Mouse (Mus musculus) ES-E14 (cell line): Measurements from ENCODE around the gene Spata1. TPM values are rescaled to one million over a fixed set of nuclear protein-coding genes. Genes with fewer than 3 reads are reported as not detected.
A peak's percentile ranks its signal among the peaks of the same experiment; 100 is the strongest.

Experiments used
- DNase-seq: peaks from one replicate; pipeline ENCODE4 v3.0.0-alpha.2; 2013; ENCODE audit warnings: low read depth, low spot score
- H3K27ac ChIP-seq: 2 replicates; pipeline ENCODE4 v1.5.1; 2012; ENCODE audit warnings: low read depth, mild to moderate bottlenecking, low read length, moderate library complexity, mixed read lengths; ENCODE audit not compliant: poor library complexity, insufficient read depth, severe bottlenecking
- H3K36me3 ChIP-seq: 2 replicates; pipeline ENCODE4 v1.6.1; 2012; ENCODE audit warnings: mild to moderate bottlenecking, low read length, moderate library complexity, mixed read lengths; ENCODE audit not compliant: control insufficient read depth, poor library complexity, insufficient read depth, severe bottlenecking
- H3K4me1 ChIP-seq, 2 experiments: fragments of 150-350 bp in 1 of 2; sonication (generic) in 1 of 2; 2 replicates each; pipeline ENCODE4 v1.6.1; 2012; ENCODE audit warnings: low read length in 2 of 2, mild to moderate bottlenecking in 1 of 2, mixed read lengths in 1 of 2; ENCODE audit not compliant: control insufficient read depth in 2 of 2, insufficient read depth in 2 of 2, poor library complexity in 1 of 2
- H3K4me3 ChIP-seq, 2 experiments: fragments of 150-350 bp in 1 of 2; sonication (generic) in 1 of 2; 2 replicates each; pipeline ENCODE4 v1.5.1; 2012; ENCODE audit warnings: low read length in 2 of 2, low read depth in 1 of 2, mild to moderate bottlenecking in 1 of 2, mixed read lengths in 1 of 2; ENCODE audit not compliant: insufficient read depth in 1 of 2, poor library complexity in 1 of 2, severe bottlenecking in 1 of 2
- H3K9ac ChIP-seq: 2 replicates; pipeline ENCODE4 v1.6.1; 2012; ENCODE audit warnings: low read depth, mild to moderate bottlenecking, low read length, mixed read lengths; ENCODE audit not compliant: poor library complexity, insufficient read depth, severe bottlenecking
- H3K9me3 ChIP-seq: fragments of 150-350 bp; sonication (generic); 2 replicates; pipeline ENCODE4 v1.6.1; 2012; ENCODE audit warnings: low read depth, mild to moderate bottlenecking, low read length; ENCODE audit not compliant: control insufficient read depth, insufficient read depth
- CHD2 ChIP-seq: IDR thresholded peaks from 2 replicates; pipeline ENCODE4 v1.6.1; 2014; ENCODE audit warnings: mild to moderate bottlenecking, low read depth, low read length, inconsistent platforms
- HCFC1 ChIP-seq: IDR thresholded peaks from 2 replicates; pipeline ENCODE4 v1.6.1; 2012; ENCODE audit warnings: low read length, inconsistent platforms, borderline replicate concordance; ENCODE audit not compliant: insufficient read depth
- MAFK ChIP-seq: IDR thresholded peaks from 2 replicates; pipeline ENCODE4 v1.6.1; 2014; ENCODE audit warnings: mild to moderate bottlenecking, low read depth, low read length, inconsistent platforms; ENCODE audit not compliant: insufficient read depth
- ZC3H11A ChIP-seq: IDR thresholded peaks from 2 replicates; pipeline ENCODE4 v1.6.1; 2012; ENCODE audit warnings: low read depth, mild to moderate bottlenecking, inconsistent platforms, low read length, borderline replicate concordance
- ZNF384 ChIP-seq: IDR thresholded peaks from 2 replicates; pipeline ENCODE4 v1.6.1; 2012; ENCODE audit warnings: low read depth, low read length, inconsistent platforms
- in situ Hi-C, 2 experiments: fragments of 600-800 bp; cut with MboI; formaldehyde crosslinking; loops; one replicate each; pipeline ENCODE4 v1.15.1; 2025; ENCODE audit warnings: low sequenced_read_pairs in 2 of 2, inconsistent platforms in 1 of 2; ENCODE audit not compliant: unreplicated experiment in 2 of 2
- total RNA-seq: library from RNA; depleted of rRNA; stranded (reverse); fragments of 300-350 nt; gene quantifications from 2 replicates; pipeline ENCODE4 v1.2.3, GENCODE M21; 2012; rRNA removed

Gene Spata1
- total RNA-seq: 2.2 and 3.1 TPM in 2 replicates

DNA sequence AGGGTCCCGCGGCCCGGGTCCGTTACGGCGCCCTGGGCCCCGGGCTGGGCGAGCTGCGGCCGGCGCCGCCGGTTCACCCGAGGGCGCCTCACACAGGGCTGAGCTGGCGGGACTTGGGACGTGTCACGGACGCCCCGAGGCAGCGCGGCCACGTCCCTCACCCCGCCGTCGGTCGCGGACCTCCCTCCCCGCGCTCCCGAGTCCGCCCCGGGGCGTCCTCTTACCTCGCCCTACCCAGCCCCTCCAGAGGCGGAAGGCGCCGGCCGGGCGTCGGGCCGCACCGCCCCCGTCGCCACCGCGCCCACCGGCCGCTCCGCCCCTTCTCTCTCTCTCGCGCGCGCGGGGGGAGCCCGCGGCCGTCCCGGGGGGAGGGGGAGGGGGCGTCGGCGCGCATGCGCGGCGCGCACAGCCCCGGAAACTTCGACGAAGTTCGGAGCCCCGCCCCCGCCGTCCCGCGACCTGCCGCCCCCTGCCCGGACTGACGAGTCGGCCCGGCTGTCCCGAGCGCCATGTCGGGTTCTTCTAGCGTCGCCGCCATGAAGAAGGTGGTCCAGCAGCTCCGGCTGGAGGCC is at the start of gene Spata1, which contains the start of gene Gng5:
Gene Spata1 (minus strand): TSS at position 323 of the 572 bp plus-strand sequence.
Gene Gng5 (plus strand): TSS at position 377 of the 572 bp plus-strand sequence.
- H3K4me1 ChIP-seq: peaks cover 0 to 4% of the 10 kb centered on the region in 2 experiments; a peak in 1 of 4 replicates
- peak within 1 kb of the TSS; percentile 97 for H3K9ac ChIP-seq
- H3K36me3 ChIP-seq: peaks cover 3% of the 10 kb centered on the region
- H3K4me3 ChIP-seq: peak within 1 kb of the TSS; percentile 95 to 98
- H3K9me3 ChIP-seq: no peaks in the 10 kb centered on the region
- peak; percentile 49 for DNase-seq
- in situ Hi-C loops: no loop called here
- peak; percentile 67; the same call in 1 of the 2 replicates for TF ChIP-seq HCFC1
- TF ChIP-seq CHD2: no peak
- TF ChIP-seq MAFK: no peak
- no peak for TF ChIP-seq ZNF384
- H3K27ac ChIP-seq: peak within 1 kb of the TSS; percentile 88

DNA sequence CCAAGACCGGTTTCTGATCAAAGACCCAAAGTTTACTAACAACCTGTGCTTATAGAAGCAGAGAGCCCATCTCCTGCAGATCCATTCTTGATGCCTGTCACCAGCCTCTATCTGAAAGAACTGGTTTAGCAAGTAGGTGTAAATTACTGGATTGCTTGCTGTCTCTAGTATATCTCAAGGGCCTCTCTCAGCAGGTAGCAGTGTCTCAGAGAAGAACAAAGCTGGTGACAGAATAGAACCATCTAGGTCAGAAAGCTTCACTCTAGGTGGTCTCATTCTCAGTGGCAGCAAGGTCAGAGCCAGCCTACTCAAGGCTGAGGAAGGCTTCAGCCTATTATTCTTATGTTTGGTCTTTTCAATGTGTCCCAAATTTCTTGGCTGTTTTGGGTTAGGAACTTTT is 44.1 kb upstream of the Spata1 start:
- DNase-seq: no peak
- H3K27ac ChIP-seq: no peak overlapping the region
- H3K4me3 ChIP-seq: no peak overlapping the region
- 0 out of 2 replicates have a peak, but pooled peaks cover 2% of the 10 kb centered on the region for H3K9me3 ChIP-seq
- peaks cover 0 to 5% of the 10 kb centered on the region in 2 experiments; a peak in 1 of 4 replicates for H3K4me1 ChIP-seq
- TF ChIP-seq ZNF384 (no peak), MAFK (no peak), HCFC1 (no peak), CHD2 (no peak), ZC3H11A (no peak)
- H3K9ac ChIP-seq: no peak overlapping the region
- in situ Hi-C loops: no loop called here
- no peaks in the 10 kb centered on the region for H3K36me3 ChIP-seq

DNA sequence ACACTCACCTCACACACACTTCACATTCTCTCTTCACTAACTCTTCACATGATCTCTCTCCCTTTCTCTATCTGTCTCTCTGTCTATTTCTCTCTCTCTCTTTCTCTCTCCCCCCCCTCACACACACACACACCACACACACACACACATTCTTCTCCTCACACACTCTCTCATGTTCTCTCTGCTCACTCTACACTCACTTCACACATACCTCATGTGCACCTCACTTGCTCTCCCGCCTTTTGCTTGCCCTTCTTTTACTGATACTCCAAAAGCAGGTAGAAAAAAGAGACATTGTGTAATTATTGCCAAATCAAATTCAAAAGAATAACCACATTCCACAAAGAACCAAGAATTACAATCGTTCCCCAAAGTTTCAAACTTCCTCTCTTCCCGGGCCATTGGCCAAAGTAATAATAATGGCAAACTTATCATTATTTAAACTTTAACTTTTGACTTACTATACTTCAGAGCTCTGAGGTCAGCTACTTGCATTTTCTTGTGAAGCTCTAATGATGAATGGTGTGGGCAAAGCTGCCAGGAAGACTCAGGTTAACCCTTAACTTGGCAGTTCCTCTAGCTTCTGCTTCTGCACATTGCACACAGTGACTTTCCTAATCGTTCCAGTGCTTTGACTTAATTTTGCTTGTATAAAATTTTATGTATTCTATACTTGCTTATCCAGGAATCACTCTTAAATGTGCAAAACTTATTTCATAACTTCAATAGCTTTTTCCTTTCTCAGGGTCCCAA is 41.1 kb upstream of the Spata1 start:
- Histone ChIP-seq H3K27ac (no peak overlapping the region), H3K9me3 (0 out of 2 replicates have a peak, but pooled peaks cover 2% of the 10 kb centered on the region), H3K4me3 (no peak overlapping the region), H3K36me3 (no peaks in the 10 kb centered on the region), H3K9ac (no peak overlapping the region), H3K4me1 (peaks cover 0 to 7% of the 10 kb centered on the region in 2 experiments; a peak in 2 of 4 replicates)
- TF ChIP-seq HCFC1 (no peak), MAFK (no peak), ZNF384 (no peak), CHD2 (no peak), ZC3H11A (no peak)
- in situ Hi-C loops: no loop called here
- DNase-seq: no peak

DNA sequence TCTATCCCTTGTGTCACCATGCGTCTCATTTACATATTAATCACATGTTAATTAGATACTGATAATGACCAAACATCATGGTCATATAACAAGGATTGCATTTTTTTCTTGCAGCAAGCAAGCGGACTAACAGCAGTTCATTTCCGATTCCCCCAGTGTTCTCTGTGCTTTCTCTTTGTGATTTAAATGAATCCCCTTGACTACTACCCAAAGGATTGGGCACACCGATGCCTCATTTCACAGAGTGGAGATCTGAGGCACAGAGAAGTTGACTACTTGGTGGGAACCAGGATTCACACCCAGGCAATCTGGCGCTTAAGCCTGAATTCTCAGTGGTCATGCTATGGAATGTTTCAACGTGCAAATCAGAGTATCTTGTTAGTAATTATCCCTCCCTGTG is 35.4 kb upstream of the Spata1 start:
- Histone ChIP-seq H3K4me1 (peaks cover 0 to 3% of the 10 kb centered on the region in 2 experiments; a peak in 1 of 4 replicates), H3K27ac (no peak overlapping the region), H3K36me3 (no peaks in the 10 kb centered on the region), H3K9me3 (no peaks in the 10 kb centered on the region), H3K9ac (no peak overlapping the region), H3K4me3 (no peak overlapping the region)
- peak; percentile 15 for DNase-seq
- in situ Hi-C loops: no loop called here
- TF ChIP-seq ZC3H11A (no peak), CHD2 (no peak), HCFC1 (no peak), ZNF384 (no peak), MAFK (no peak)
